Mouse (Mus musculus) gastrocnemius, postnatal 10 days (tissue): Measurements from ENCODE around the gene Rufy2. TPM values are rescaled to one million over a fixed set of nuclear protein-coding genes. Genes with fewer than 3 reads are reported as not detected.

Experiments used
- DNase-seq: peaks from one replicate; pipeline ENCODE4 v3.0.0; 2021; ENCODE audit warnings: mixed read lengths
- total RNA-seq, 2 experiments: library from RNA; stranded (reverse); gene quantifications; 2 replicates each; pipeline ENCODE4 v1.2.3; 2021

Gene Rufy2
- total RNA-seq, 2 experiments from 2014 or later: 12.2 to 12.3 TPM

DNA sequence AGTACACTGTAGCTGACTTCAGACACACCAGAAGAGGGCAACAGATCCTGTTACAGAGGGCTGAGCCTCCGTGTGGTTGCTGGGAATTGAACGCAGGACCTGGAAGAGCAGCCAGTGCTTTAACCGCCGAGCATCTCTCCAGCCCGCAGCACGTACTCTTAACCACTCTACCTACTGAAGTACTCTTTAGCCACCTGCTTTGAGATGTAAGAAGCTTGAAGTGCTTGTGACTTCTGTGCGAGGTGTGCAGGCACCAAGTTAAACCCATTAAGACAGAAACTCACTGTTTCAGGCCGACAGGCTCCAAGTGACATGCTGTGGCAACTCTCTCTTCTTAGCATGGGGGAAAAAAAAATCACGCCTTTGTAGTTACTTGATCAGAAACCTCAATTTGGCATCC, 34.1 kb downstream of the Rufy2 start:
- no peak for DNase-seq

GRCm38 (mm10) chr10:63019304-63019703, 39.3 kb downstream of the Rufy2 start:
- no peak for DNase-seq

- no peak for DNase-seq
Measured at GRCm38 (mm10) chr10:63021702-63022101, 41.7 kb downstream of the Rufy2 start.

DNA sequence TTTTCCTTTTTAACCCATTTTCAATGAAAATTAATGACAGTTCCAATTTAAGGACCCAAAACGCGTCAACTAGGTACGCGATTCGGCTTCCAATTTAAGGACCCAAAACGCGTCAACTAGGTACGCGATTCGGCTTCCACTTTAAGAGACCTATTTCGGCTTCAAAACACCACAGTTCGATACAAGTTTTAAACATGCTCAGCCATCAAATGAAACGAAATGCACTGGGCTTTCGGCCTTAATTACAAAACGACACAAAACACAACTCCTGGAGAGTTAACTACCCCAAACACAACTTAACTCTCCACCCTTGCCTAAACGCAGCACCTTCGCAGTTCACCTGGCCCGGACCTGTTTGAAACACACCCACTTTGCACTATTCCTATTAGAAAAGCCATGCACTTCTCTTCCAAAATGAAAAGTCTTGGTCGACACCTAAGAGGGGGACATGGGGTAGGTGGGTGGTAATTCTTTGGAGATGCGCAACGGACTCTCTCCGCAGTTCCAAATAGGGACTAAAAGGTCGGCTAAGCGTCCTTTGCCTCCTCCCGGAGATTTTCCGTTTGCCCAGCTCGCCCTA, 42.6 kb downstream of the Rufy2 start:
- no peak for DNase-seq

- peak; percentile 71 for DNase-seq
Measured at GRCm38 (mm10) chr10:63023121-63023748, 43.2 kb downstream of the Rufy2 start.

DNA sequence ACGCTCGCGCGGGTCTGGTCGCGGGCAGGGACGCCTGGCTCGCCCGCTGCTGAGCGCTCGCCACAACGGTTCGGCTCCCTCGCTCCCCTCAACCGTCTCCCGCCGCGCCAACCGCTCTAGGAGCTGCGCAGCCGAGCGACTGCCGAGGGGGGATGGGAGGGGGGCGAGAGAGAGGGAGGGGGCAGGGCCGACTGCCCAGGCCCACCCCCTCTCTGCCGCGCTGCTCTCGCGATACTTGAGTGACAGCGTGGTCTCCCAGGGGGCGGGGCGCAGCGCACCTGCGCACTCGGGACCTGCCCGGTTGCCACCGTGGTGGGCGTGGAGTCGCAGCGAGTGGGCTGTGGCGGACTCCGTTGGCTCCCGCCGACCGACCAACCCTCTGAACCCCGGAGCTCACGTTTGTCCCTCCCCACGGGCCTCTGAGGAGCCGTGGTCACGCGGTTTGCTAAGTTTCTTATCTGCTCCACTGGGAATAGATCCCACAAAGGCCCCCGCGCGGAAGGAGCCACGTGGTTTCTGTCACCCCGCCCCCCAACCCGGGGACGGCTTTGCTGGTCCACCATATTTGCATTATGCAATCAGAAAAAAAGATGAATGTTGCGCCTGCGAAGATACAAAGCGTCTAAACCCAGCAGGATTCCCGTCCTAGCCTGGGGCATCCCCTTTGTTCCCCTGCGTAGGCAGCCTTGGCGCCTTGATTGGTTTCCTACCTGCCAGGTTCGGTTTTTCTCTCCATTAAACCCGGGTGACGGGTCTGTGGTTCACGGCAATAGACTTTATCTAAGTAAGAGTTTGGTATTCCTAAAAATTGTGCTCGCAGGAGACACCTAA, 43.9 kb downstream of the Rufy2 start, which contains the start of the genes Hnrnph3 and Pbld2:
Gene Hnrnph3 (minus strand): TSS at position 469 of the 831 bp plus-strand sequence.
Gene Pbld2 (plus strand): TSS at position 567 of the 831 bp plus-strand sequence.
- DNase-seq: peak; percentile 99

- DNase-seq: peak; percentile 60
Measured at GRCm38 (mm10) chr10:63024580-63024910, 44.5 kb downstream of the Rufy2 start.

DNA sequence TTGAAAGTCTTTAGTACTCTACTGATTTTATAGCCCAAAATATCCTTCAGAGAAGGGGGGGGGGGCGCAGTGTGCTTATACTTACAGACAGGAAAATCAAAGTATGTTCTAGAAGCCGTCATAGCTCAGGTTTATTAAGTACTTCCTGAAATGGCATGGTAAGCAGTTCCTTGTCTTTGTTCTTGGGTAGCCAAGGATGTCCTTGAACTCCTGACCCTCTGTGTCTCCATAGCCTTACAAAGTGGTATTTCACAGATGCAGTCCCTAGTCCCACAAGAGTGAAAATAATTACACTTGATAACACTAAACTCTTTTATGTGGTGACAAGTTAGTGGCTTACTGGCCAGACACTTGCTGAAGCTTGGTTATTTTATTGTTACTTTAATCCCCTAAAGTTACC, 45.0 kb downstream of the Rufy2 start:
- DNase-seq: no peak

- no peak for DNase-seq
Measured at GRCm38 (mm10) chr10:63025491-63026011, 45.5 kb downstream of the Rufy2 start.

- DNase-seq: no peak
Measured at GRCm38 (mm10) chr10:63026156-63026794, 46.3 kb downstream of the Rufy2 start.

GRCm38 (mm10) chr10:63026795-63027160, 46.8 kb downstream of the Rufy2 start:
- no peak for DNase-seq

- DNase-seq: no peak
Measured at GRCm38 (mm10) chr10:63027376-63028161, 47.5 kb downstream of the Rufy2 start.

DNA sequence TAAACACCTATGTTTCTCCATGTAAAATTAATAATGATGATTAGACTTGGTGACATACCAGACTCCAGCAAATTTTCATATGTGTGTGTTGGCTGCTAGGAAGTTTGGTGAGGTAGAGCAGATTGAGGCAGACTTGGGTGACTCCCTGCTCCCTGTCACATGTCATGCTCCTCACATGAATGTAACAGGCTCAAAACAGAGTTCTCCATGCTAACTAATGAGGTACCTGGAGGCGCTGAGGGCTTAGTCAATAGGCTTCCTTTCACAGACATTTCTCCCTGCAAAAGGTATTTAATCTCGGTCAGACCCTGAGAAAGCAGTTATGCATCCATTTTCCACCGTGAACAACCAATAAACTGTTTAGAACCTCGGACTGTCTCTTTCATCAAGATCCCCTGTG, 48.4 kb downstream of the Rufy2 start:
- no peak for DNase-seq

- no peak for DNase-seq
Measured at GRCm38 (mm10) chr10:63032267-63032666, 52.2 kb downstream of the Rufy2 start.

DNA sequence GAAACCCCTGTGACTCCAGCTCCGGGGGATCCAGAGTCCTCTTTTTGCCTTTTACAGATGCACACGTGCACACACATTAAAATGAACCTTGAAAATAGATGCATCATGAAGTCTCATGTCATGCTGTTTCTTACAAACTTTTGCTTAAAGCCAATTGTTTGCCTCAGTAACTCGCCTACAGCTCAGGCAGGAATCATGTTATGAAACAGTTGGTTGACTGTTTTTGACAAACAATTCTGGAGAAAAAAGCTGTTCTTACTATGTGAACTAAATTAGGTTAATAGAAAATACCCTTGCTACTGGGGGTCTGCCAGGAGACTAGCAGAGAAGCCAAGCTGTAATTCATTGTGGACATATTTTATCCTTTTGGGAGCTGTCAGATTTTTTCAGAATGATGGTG, 52.9 kb downstream of the Rufy2 start:
- no peak for DNase-seq

- no peak for DNase-seq
Measured at GRCm38 (mm10) chr10:63038571-63039320, 58.7 kb downstream of the Rufy2 start.

- DNase-seq: no peak
Measured at GRCm38 (mm10) chr10:63039867-63040628, 60.0 kb downstream of the Rufy2 start.

DNA sequence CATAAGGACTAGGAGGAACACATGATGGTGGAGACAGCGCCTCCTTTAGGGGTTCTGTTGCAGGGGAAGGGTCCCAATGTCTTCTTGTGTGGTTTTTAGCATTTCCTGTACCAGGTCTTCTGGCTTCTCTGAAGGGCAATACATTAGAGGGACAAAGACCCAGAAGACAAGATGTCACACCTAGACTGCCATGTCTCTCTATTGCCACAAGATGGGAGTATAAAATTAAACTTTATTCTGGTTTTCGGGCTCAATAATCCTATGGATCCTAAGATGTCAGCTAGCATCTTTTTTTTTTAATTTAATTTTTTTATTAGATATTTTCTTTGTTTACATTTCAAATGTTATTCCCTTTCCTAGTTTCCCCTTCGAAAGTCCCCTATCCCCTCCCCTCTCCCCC, 63.1 kb downstream of the Rufy2 start:
- no peak for DNase-seq

GRCm38 (mm10) chr10:63047751-63048150, 67.7 kb downstream of the Rufy2 start:
- no peak for DNase-seq

DNA sequence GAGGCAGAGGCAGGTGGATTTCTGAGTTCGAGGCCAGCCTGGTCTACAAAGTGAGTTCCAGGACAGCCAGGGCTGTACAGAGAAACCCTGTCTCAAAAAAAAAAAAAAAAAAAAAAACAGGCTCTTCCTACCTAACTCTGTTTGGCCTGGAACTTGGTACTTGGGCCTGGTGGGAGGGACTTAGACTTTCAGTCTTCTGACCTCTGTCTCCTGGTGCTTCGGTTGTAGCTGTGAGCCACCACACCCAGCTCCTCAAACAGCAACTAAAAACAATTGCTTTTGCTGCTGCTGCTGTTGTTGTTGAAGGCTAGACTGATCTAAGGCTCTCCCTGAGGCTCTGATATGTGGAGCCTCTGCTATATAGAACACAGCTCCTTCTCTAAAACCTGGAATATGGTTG, 69.1 kb downstream of the Rufy2 start:
- DNase-seq: no peak
